Mouse (Mus musculus) CH12.LX (cell line): ENCODE data around the gene Slc12a6.

ENCODE experiments used
- CHD1 ChIP-seq: IDR thresholded peaks from 2 replicates; pipeline ENCODE4 v1.6.1; 2012; ENCODE audit warnings: low read depth, low read length, improper control_type of control experiment, inconsistent platforms
- CHD2 ChIP-seq: IDR thresholded peaks from 2 replicates; pipeline ENCODE4 v1.6.1; 2011; ENCODE audit warnings: low read length, improper control_type of control experiment
- CTCF ChIP-seq, 2 experiments: IDR thresholded peaks in 1 of 2; conservative IDR thresholded peaks in 1 of 2; 2 replicates each; pipeline ENCODE4 v1.5.1; 2011 to 2012; ENCODE audit warnings: low read depth in 2 of 2, low read length in 2 of 2, improper control_type of control experiment in 1 of 2, inconsistent platforms in 1 of 2, mild to moderate bottlenecking in 1 of 2, moderate library complexity in 1 of 2
- IRF4 ChIP-seq: IDR thresholded peaks from 2 replicates; pipeline ENCODE4 v1.6.1; 2014; ENCODE audit warnings: low read depth, mild to moderate bottlenecking, inconsistent platforms, low read length, improper control_type of control experiment
- MAZ ChIP-seq: IDR thresholded peaks from 2 replicates; pipeline ENCODE4 v1.6.1; 2012; ENCODE audit warnings: low read depth, mild to moderate bottlenecking, inconsistent platforms, low read length, improper control_type of control experiment, moderate library complexity
- POLR2A ChIP-seq: IDR thresholded peaks from 2 replicates; pipeline ENCODE4 v1.6.1; 2011; ENCODE audit warnings: low read depth, mild to moderate bottlenecking, improper control_type of control experiment, low read length
- RCOR1 ChIP-seq: conservative IDR thresholded peaks from 2 replicates; pipeline ENCODE4 v1.6.1; 2012; ENCODE audit warnings: low read depth, mild to moderate bottlenecking, inconsistent platforms, low read length, improper control_type of control experiment
- TBP ChIP-seq: conservative IDR thresholded peaks from 2 replicates; pipeline ENCODE4 v1.6.1; 2011; ENCODE audit warnings: low read depth, low read length, improper control_type of control experiment

GRCm38 (mm10) chr2:112374610-112375009 is 109.0 kb downstream of the Slc12a6 start:
- TF ChIP-seq CTCF (conservative IDR thresholded peaks at IDR 0.05 in 1 of 2, IDR thresholded peaks at IDR 0.05 in 1 of 2; ENCODE audit: low read depth in 2 of 2, low read length in 2 of 2) (no peak), MAZ (no peak), POLR2A (no peak), CHD1 (no peak), TBP (no peak), RCOR1 (no peak), CHD2 (no peak), IRF4 (no peak)
